Mouse (Mus musculus) liver, embryonic 15.5 days (tissue): Measurements from ENCODE around the gene Higd1c. TPM values are rescaled to one million over a fixed set of nuclear protein-coding genes. Genes with fewer than 3 reads are reported as not detected.
"Not testable (repeated sequence)": the region's sequence is repeated elsewhere in the genome, so short reads cannot be mapped to it uniquely, and the experiment has no call there.

Experiments
- ATAC-seq: fragments of 200-750 bp; cut with Nextera tagmentation; 2 replicates; pipeline ENCODE4 v1.8.0; 2017; ENCODE audit warnings: moderate number of reproducible peaks, mild to moderate bottlenecking, moderate library complexity; ENCODE audit not compliant: insufficient read depth
- H3K27ac ChIP-seq: fragments of 300-500 bp; sonication (generic); replicated peaks from 2 replicates; pipeline ENCODE4 v1.5.1; 2015; ENCODE audit warnings: mild to moderate bottlenecking, inconsistent platforms
- H3K27me3 ChIP-seq: fragments of 300-500 bp; sonication (generic); 2 replicates; pipeline ENCODE4 v1.6.1; 2015; ENCODE audit warnings: mild to moderate bottlenecking, inconsistent platforms
- H3K36me3 ChIP-seq: fragments of 300-500 bp; sonication (generic); replicated peaks from 2 replicates; pipeline ENCODE4 v1.6.1; 2015; ENCODE audit warnings: moderate library complexity, mild to moderate bottlenecking, inconsistent platforms
- H3K4me1 ChIP-seq: fragments of 300-500 bp; sonication (generic); replicated peaks from 2 replicates; pipeline ENCODE4 v1.6.1; 2015; ENCODE audit warnings: inconsistent platforms
- H3K4me2 ChIP-seq: fragments of 300-500 bp; sonication (generic); 2 replicates; pipeline ENCODE4 v1.6.1; 2015; ENCODE audit warnings: moderate library complexity, mild to moderate bottlenecking, inconsistent platforms
- H3K4me3 ChIP-seq: fragments of 300-500 bp; sonication (generic); replicated peaks from 2 replicates; pipeline ENCODE4 v1.5.1; 2015; ENCODE audit warnings: mild to moderate bottlenecking, inconsistent platforms
- H3K9ac ChIP-seq: fragments of 300-500 bp; sonication (generic); 2 replicates; pipeline ENCODE4 v1.6.1; 2015; ENCODE audit warnings: moderate library complexity, mild to moderate bottlenecking, inconsistent platforms
- H3K9me3 ChIP-seq: fragments of 300-500 bp; sonication (generic); replicated peaks from 2 replicates; pipeline ENCODE4 v1.6.1; 2016; ENCODE audit warnings: inconsistent platforms
- WGBS: fragments of 180-500 bp; shearing (Covaris S2); methylation state at CpG from one replicate; pipeline ENCODE4 v1.1.7; 2015; ENCODE audit warnings: mixed read lengths; ENCODE audit not compliant: insufficient replicate concordance; 5-methylcytosine and 5-hydroxymethylcytosine counted together
- polyA plus RNA-seq: library from polyadenylated mRNA; unstranded; fragments of >200 nt; fragmentation: Nextera tagmentation; extraction: Ambion mirVana; gene quantifications from 2 replicates; pipeline ENCODE4 v1.2.1, GENCODE M21; 2015

The Higd1c gene
- polyA plus RNA-seq, 1 experiment from 2014 or later = not detected

GRCm38 (mm10) chr15:100365967-100366366 lies 1.6 kb downstream of the Higd1c start:
- not testable (repeated sequence) for H3K4me3 ChIP-seq, H3K36me3 ChIP-seq, ATAC-seq, H3K4me2 ChIP-seq, H3K4me1 ChIP-seq, H3K27me3 ChIP-seq, H3K9me3 ChIP-seq, H3K27ac ChIP-seq, H3K9ac ChIP-seq
- 73% methylated on average over 9 of the region's 9 CpGs for WGBS

GRCm38 (mm10) chr15:100367119-100367518 lies 2.8 kb downstream of the Higd1c start:
- no peak for ATAC-seq
- no peak overlapping the region for H3K27ac ChIP-seq
- H3K9me3 ChIP-seq = no peaks in the 10 kb centered on the region
- no peak overlapping the region for H3K4me2 ChIP-seq
- no peaks in the 10 kb centered on the region for H3K4me1 ChIP-seq
- H3K9ac ChIP-seq = no peak overlapping the region
- WGBS = 63% methylated on average over 7 of the region's 7 CpGs
- H3K27me3 ChIP-seq = no peaks in the 10 kb centered on the region
- H3K4me3 ChIP-seq = no peak overlapping the region
- H3K36me3 ChIP-seq = no peaks in the 10 kb centered on the region

- Histone ChIP-seq H3K4me2 (no peak overlapping the region), H3K27ac (no peak overlapping the region), H3K9me3 (no peaks in the 10 kb centered on the region), H3K36me3 (no peaks in the 10 kb centered on the region), H3K9ac (no peak overlapping the region), H3K27me3 (no peaks in the 10 kb centered on the region), H3K4me3 (no peak overlapping the region), H3K4me1 (no peaks in the 10 kb centered on the region)
- WGBS = 28% methylated on average over 5 of the region's 5 CpGs
- ATAC-seq = no peak
These were observed 10.7 kb downstream of the Higd1c start for GRCm38 (mm10) chr15:100375066-100375465.

GRCm38 (mm10) chr15:100377847-100378505 lies 13.6 kb downstream of the Higd1c start:
- not testable (repeated sequence) for H3K27me3 ChIP-seq, H3K27ac ChIP-seq, H3K4me3 ChIP-seq, H3K9ac ChIP-seq, H3K4me2 ChIP-seq, ATAC-seq, H3K4me1 ChIP-seq, H3K9me3 ChIP-seq, H3K36me3 ChIP-seq
- WGBS = 17% methylated on average over 3 of the region's 9 CpGs

- Histone ChIP-seq H3K36me3 (no peaks in the 10 kb centered on the region), H3K27me3 (no peaks in the 10 kb centered on the region; the same call in 1 of the 2 replicates), H3K9me3 (no peaks in the 10 kb centered on the region), H3K9ac (no peak overlapping the region), H3K4me3 (no peak overlapping the region), H3K4me1 (no peaks in the 10 kb centered on the region), H3K27ac (no peak overlapping the region), H3K4me2 (no peak overlapping the region)
- WGBS = 72% methylated on average over 8 of the region's 8 CpGs
- no peak for ATAC-seq
These were observed 15.3 kb downstream of the Higd1c start for GRCm38 (mm10) chr15:100379658-100380057.

- Histone ChIP-seq H3K9ac (no peak overlapping the region), H3K4me2 (no peak overlapping the region), H3K36me3 (no peaks in the 10 kb centered on the region), H3K27me3 (no peaks in the 10 kb centered on the region; the same call in 1 of the 2 replicates), H3K4me1 (no peaks in the 10 kb centered on the region), H3K9me3 (no peaks in the 10 kb centered on the region), H3K27ac (no peak overlapping the region), H3K4me3 (no peak overlapping the region)
- WGBS = 45% methylated on average over 2 of the region's 2 CpGs
- ATAC-seq = no peak
These were observed 15.8 kb downstream of the Higd1c start for GRCm38 (mm10) chr15:100380104-100380503.

- H3K27me3 ChIP-seq = no peaks in the 10 kb centered on the region; the same call in 1 of the 2 replicates
- peaks cover 7% of the 10 kb centered on the region for H3K36me3 ChIP-seq
- 82% methylated on average over 9 of the region's 9 CpGs for WGBS
- no peaks in the 10 kb centered on the region for H3K9me3 ChIP-seq
- no peak overlapping the region for H3K27ac ChIP-seq
- no peak for ATAC-seq
- H3K4me1 ChIP-seq = peaks cover 24% of the 10 kb centered on the region
- H3K4me3 ChIP-seq = no peak overlapping the region
- H3K4me2 ChIP-seq = no peak overlapping the region
- no peak overlapping the region for H3K9ac ChIP-seq
These were observed 21.4 kb downstream of the Higd1c start for GRCm38 (mm10) chr15:100385705-100386104.

- Histone ChIP-seq H3K27ac (0 out of 2 replicates have a peak overlapping the region, but pooled peaks have one; percentile 2), H3K4me1 (peaks cover 44% of the 10 kb centered on the region), H3K4me2 (no peak overlapping the region), H3K36me3 (peaks cover 18% of the 10 kb centered on the region), H3K9me3 (no peaks in the 10 kb centered on the region), H3K27me3 (no peaks in the 10 kb centered on the region), H3K9ac (no peak overlapping the region), H3K4me3 (no peak overlapping the region)
- ATAC-seq = no peak
- 82% methylated on average over 17 of the region's 17 CpGs for WGBS
These were observed 23.3 kb downstream of the Higd1c start for GRCm38 (mm10) chr15:100387544-100388223.

GRCm38 (mm10) chr15:100388224-100388835 lies 24.0 kb downstream of the Higd1c start:
- ATAC-seq = no peak
- no peak overlapping the region for H3K27ac ChIP-seq
- H3K9me3 ChIP-seq = no peaks in the 10 kb centered on the region
- H3K27me3 ChIP-seq = no peaks in the 10 kb centered on the region
- H3K4me1 ChIP-seq = peaks cover 50% of the 10 kb centered on the region
- H3K36me3 ChIP-seq = peaks cover 24% of the 10 kb centered on the region
- whole genome bisulfite sequencing = 70% methylated on average over 16 of the region's 16 CpGs
- no peak overlapping the region for H3K4me3 ChIP-seq
- no peak overlapping the region for H3K9ac ChIP-seq
- no peak overlapping the region for H3K4me2 ChIP-seq

GRCm38 (mm10) chr15:100388886-100389285 lies 24.5 kb downstream of the Higd1c start:
- Histone ChIP-seq H3K4me2 (no peak overlapping the region), H3K4me1 (peaks cover 51% of the 10 kb centered on the region), H3K27me3 (no peaks in the 10 kb centered on the region), H3K9me3 (no peaks in the 10 kb centered on the region), H3K36me3 (peaks cover 30% of the 10 kb centered on the region), H3K27ac (no peak overlapping the region), H3K9ac (no peak overlapping the region), H3K4me3 (no peak overlapping the region)
- no peak for ATAC-seq
- WGBS = 83% methylated on average over 9 of the region's 9 CpGs

GRCm38 (mm10) chr15:100391066-100391465 lies 26.7 kb downstream of the Higd1c start:
- H3K27me3 ChIP-seq = no peaks in the 10 kb centered on the region
- peaks cover 51% of the 10 kb centered on the region for H3K36me3 ChIP-seq
- ATAC-seq = peak; percentile 50
- H3K9ac ChIP-seq = no peak overlapping the region
- H3K4me3 ChIP-seq = no peak overlapping the region
- peaks cover 51% of the 10 kb centered on the region for H3K4me1 ChIP-seq
- H3K4me2 ChIP-seq = peak overlapping the region; percentile 50
- WGBS = 29% methylated on average over 7 of the region's 7 CpGs
- peak overlapping the region; percentile 73 for H3K27ac ChIP-seq
- no peaks in the 10 kb centered on the region for H3K9me3 ChIP-seq
